Mouse (Mus musculus): ENCODE results near the gene Arhgap8. TPM values are rescaled to one million over a fixed set of nuclear protein-coding genes. Genes with fewer than 3 reads are reported as not detected.

Arhgap8 gene
- polyA plus RNA-seq, 1 experiment from 2014 or later = 0.37 TPM

DNA sequence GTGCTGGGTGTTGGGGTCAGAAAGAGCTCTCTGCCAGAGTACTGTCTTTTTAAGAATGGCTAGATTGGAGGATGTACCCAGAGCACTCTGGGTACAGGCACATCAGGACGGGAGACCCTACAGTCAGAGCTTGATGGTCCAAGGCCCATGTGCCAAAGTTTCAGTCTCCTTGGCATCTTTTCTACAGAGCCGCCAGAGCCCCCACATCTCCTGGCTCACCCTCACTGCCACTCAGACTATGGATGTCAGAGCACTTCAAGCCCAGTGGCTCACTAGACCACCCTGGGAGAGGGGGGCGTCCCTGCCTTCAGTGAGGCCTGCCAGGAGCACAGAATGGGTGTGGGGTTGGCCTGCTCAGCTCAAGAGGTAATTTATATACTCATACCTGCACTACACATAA lies 97.7 kb downstream of the Arhgap8 start:
- DNase-seq (ENCODE audit: low spot score) (no peak), ATAC-seq (no peak)
- WGBS = 55% methylated on average over 3 of the region's 3 CpGs
- H3K36me3 ChIP-seq (ENCODE audit: control insufficient read depth, insufficient read depth, low read length) = 0 out of 2 replicates have a peak, but pooled peaks cover 2% of the 10 kb centered on the region
- no peak overlapping the region for H3K9ac ChIP-seq (ENCODE audit: low read length)
- H3K4me2 ChIP-seq (ENCODE audit: low read length) = no peak overlapping the region
- H3K27me3 ChIP-seq (replicated peaks; ENCODE audit: control insufficient read depth, insufficient read depth, low read length) = no peaks in the 10 kb centered on the region
- peaks cover 51% of the 10 kb centered on the region for H3K4me1 ChIP-seq (ENCODE audit: control insufficient read depth, insufficient read depth, low read length)
- no peak overlapping the region for H3K27ac ChIP-seq (ENCODE audit: low read depth, low read length)
- H3K4me3 ChIP-seq (ENCODE audit: low read depth, low read length) = no peak overlapping the region
- no peaks in the 10 kb centered on the region for H3K9me3 ChIP-seq (replicated peaks; ENCODE audit: control insufficient read depth, low read length)

DNA sequence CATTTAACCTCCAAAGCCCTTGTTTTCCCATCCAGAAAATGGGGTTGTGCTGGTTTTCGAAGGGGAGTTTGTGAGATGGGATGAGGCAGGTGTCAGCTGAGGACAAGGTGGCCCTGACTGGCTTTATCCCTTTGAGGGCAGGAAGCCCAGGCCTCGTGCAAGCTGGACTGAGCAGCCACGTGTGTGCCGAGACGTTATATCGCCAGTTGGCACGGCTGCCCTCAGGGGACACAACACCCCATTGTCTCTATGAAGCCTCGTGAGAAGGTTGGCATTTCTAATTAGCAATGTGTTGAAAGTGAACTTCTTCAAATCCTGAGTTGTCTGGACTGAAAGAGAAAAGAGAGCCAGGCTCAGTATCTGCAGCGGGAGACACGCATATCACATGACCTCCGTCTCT lies 98.4 kb downstream of the Arhgap8 start:
- no peak for ATAC-seq
- 39% methylated on average over 11 of the region's 11 CpGs for WGBS
- no peak overlapping the region for H3K9ac ChIP-seq (ENCODE audit: low read length)

DNA sequence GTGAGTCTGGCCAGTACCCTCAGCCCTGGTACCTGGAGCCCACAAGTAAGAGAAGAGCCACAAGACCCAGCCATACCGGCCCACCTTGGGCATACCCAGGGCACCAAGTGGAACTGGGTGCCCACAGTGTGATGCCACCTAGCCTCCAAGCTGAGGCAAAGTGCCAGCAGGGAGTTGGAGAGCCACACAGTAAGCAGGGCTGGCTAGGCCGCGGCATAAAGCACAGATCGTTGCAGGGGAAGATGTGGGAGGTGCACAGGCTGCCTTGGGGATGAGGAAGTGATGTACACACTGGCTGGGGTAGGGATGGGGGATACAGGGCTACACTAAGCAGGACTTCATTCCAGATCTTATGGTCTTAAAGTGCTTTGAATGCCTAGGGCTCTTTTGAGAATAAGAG lies 101.0 kb downstream of the Arhgap8 start:
- DNase-seq (ENCODE audit: low spot score) (no peak), ATAC-seq (no peak)
- peaks cover 22% of the 10 kb centered on the region for H3K4me1 ChIP-seq (ENCODE audit: control insufficient read depth, insufficient read depth, low read length)
- H3K9me3 ChIP-seq (replicated peaks; ENCODE audit: control insufficient read depth, low read length) = no peaks in the 10 kb centered on the region
- 0 out of 2 replicates have a peak, but pooled peaks cover 2% of the 10 kb centered on the region for H3K36me3 ChIP-seq (ENCODE audit: control insufficient read depth, insufficient read depth, low read length)
- no peak overlapping the region for H3K27ac ChIP-seq (ENCODE audit: low read depth, low read length)
- 84% methylated on average over 4 of the region's 4 CpGs for WGBS
- no peak overlapping the region for H3K9ac ChIP-seq (ENCODE audit: low read length)
- H3K27me3 ChIP-seq (replicated peaks; ENCODE audit: control insufficient read depth, insufficient read depth, low read length) = no peaks in the 10 kb centered on the region
- no peak overlapping the region for H3K4me2 ChIP-seq (ENCODE audit: low read length)
- H3K4me3 ChIP-seq (ENCODE audit: low read depth, low read length) = no peak overlapping the region

More for the DNA sequence above, 98.4 kb downstream of the Arhgap8 start:
- Histone ChIP-seq H3K36me3 (ENCODE audit: control insufficient read depth, insufficient read depth, low read length) (0 out of 2 replicates have a peak, but pooled peaks cover 2% of the 10 kb centered on the region), H3K4me2 (ENCODE audit: low read length) (no peak overlapping the region), H3K27me3 (replicated peaks; ENCODE audit: control insufficient read depth, insufficient read depth, low read length) (no peaks in the 10 kb centered on the region), H3K9me3 (replicated peaks; ENCODE audit: control insufficient read depth, low read length) (no peaks in the 10 kb centered on the region), H3K27ac (ENCODE audit: low read depth, low read length) (peak overlapping the region; percentile 14; the same call in 1 of the 2 replicates), H3K4me3 (ENCODE audit: low read depth, low read length) (no peak overlapping the region), H3K4me1 (ENCODE audit: control insufficient read depth, insufficient read depth, low read length) (peaks cover 44% of the 10 kb centered on the region)
- peak; percentile 52 for DNase-seq (ENCODE audit: low spot score)

Other genes starting within 250 kb of the Arhgap8 start
- 28.8 and 32.4 TPM in 2 replicates for gene Rtl6, start 162.2 kb upstream of the Arhgap8 start, polyA plus RNA-seq (2014; fragmentation: Nextera tagmentation; extraction: Ambion mirVana)
- gene Prr5, start 50.4 kb upstream of the Arhgap8 start, polyA plus RNA-seq (2014; fragmentation: Nextera tagmentation; extraction: Ambion mirVana) = 9.0 and 10.5 TPM in 2 replicates
- gene Phf21b, start 136.0 kb downstream of the Arhgap8 start, polyA plus RNA-seq (2014; fragmentation: Nextera tagmentation; extraction: Ambion mirVana) = 30.0 and 32.9 TPM in 2 replicates
- 0.30 and 0.40 TPM in 2 replicates for gene Gm29666, start 200.0 kb downstream of the Arhgap8 start, polyA plus RNA-seq (2014; fragmentation: Nextera tagmentation; extraction: Ambion mirVana)
- 28.3 and 33.3 TPM in 2 replicates for gene Nup50, start 203.4 kb downstream of the Arhgap8 start, polyA plus RNA-seq (2014; fragmentation: Nextera tagmentation; extraction: Ambion mirVana)